In genomic region chr12:112665881-112666544, GRCm38 (mm10) we compare ENCODE assay signal across 9 mouse cellular contexts. TPM values are rescaled to one million over a fixed set of nuclear protein-coding genes. Genes with fewer than 3 reads are reported as not detected.
A peak's percentile ranks its signal among the peaks of the same experiment; 100 is the strongest.
DNase-seq lines count a peak whose midpoint lies in the region; ATAC-seq lines count a peak whose summit lies in the region.
"Had no signal": no experiment of that assay in that cellular context is flagged by ENCODE, and none has a peak within 500 bp of the region (broad histone marks: within the 10 kb centered on the region; RNA-seq: fewer than 3 reads in every experiment).

No protein-coding gene starts in this region.

- intact Hi-C loops in heart, postnatal 14 days (cut with DNase I) = no loop called here
- intact Hi-C loops in left cerebral cortex, postnatal 10 days (cut with DNase I) = no loop called here

- H3K9me3 ChIP-seq in heart, embryonic 11.5 days (replicated peaks; ENCODE audit: control insufficient read depth, low read length) = no peaks in the 10 kb centered on the region
- H3K9me3 ChIP-seq in embryonic facial prominence, embryonic 12.5 days = no peaks in the 10 kb centered on the region
- H3K9me3 ChIP-seq in heart, embryonic 15.5 days (replicated peaks) = no peaks in the 10 kb centered on the region
- H3K9me3 ChIP-seq in midbrain, embryonic 12.5 days = no peaks in the 10 kb centered on the region

- H3K36me3 ChIP-seq in heart, embryonic 11.5 days (ENCODE audit: control insufficient read depth, insufficient read depth, low read length) = peaks cover 34% of the 10 kb centered on the region
- peaks cover 94% of the 10 kb centered on the region for H3K36me3 ChIP-seq in embryonic facial prominence, embryonic 12.5 days
- H3K36me3 ChIP-seq in heart, embryonic 15.5 days = peaks cover 48% of the 10 kb centered on the region
- H3K36me3 ChIP-seq in midbrain, embryonic 12.5 days = peaks cover 87% of the 10 kb centered on the region

- no peak overlapping the region for H3K4me2 ChIP-seq in heart, embryonic 11.5 days
- no peak overlapping the region for H3K4me2 ChIP-seq in embryonic facial prominence, embryonic 12.5 days (replicated peaks)
- H3K4me2 ChIP-seq in heart, embryonic 15.5 days = peak overlapping the region; percentile 42
- H3K4me2 ChIP-seq in midbrain, embryonic 12.5 days (replicated peaks) = no peak overlapping the region

- peaks cover 88% of the 10 kb centered on the region for H3K4me1 ChIP-seq in heart, embryonic 11.5 days (ENCODE audit: control insufficient read depth, insufficient read depth, low read length)
- peaks cover 54% of the 10 kb centered on the region for H3K4me1 ChIP-seq in embryonic facial prominence, embryonic 12.5 days
- H3K4me1 ChIP-seq in heart, embryonic 15.5 days (replicated peaks) = peaks cover 100% of the 10 kb centered on the region
- peaks cover 81% of the 10 kb centered on the region for H3K4me1 ChIP-seq in midbrain, embryonic 12.5 days

- H3K27me3 ChIP-seq in heart, embryonic 11.5 days (ENCODE audit: control insufficient read depth, insufficient read depth, low read length) = no peaks in the 10 kb centered on the region
- no peaks in the 10 kb centered on the region for H3K27me3 ChIP-seq in embryonic facial prominence, embryonic 12.5 days
- H3K27me3 ChIP-seq in heart, embryonic 15.5 days = no peaks in the 10 kb centered on the region
- no peaks in the 10 kb centered on the region for H3K27me3 ChIP-seq in midbrain, embryonic 12.5 days

- H3K27ac ChIP-seq in heart, embryonic 11.5 days (ENCODE audit: low read depth, low read length) = peak overlapping the region; percentile 60
- 0 out of 2 replicates have a peak overlapping the region, but pooled peaks have one; percentile 1 for H3K27ac ChIP-seq in embryonic facial prominence, embryonic 12.5 days
- peak overlapping the region; percentile 80 for H3K27ac ChIP-seq in heart, embryonic 15.5 days
- H3K27ac ChIP-seq in midbrain, embryonic 12.5 days (replicated peaks) = peak overlapping the region; percentile 96
- H3K27ac ChIP-seq: liver, embryonic 14.5 days had no signal

- H3K4me3 ChIP-seq in heart, embryonic 11.5 days (ENCODE audit: low read depth, low read length) = no peak overlapping the region
- H3K4me3 ChIP-seq in embryonic facial prominence, embryonic 12.5 days = no peak overlapping the region
- peak overlapping the region; percentile 2; the same call in 1 of the 2 replicates for H3K4me3 ChIP-seq in heart, embryonic 15.5 days
- H3K4me3 ChIP-seq in midbrain, embryonic 12.5 days = no peak overlapping the region; the same call in 1 of the 2 replicates

- H3K9ac ChIP-seq in heart, embryonic 11.5 days (ENCODE audit: low read depth, low read length) = peak overlapping the region; percentile 53
- H3K9ac ChIP-seq in embryonic facial prominence, embryonic 12.5 days = no peak overlapping the region
- H3K9ac ChIP-seq in heart, embryonic 15.5 days = peak overlapping the region; percentile 34; the same call in 1 of the 2 replicates
- no peak overlapping the region for H3K9ac ChIP-seq in midbrain, embryonic 12.5 days (replicated peaks)
- H3K9ac ChIP-seq: liver, embryonic 14.5 days had no signal

- 87% methylated on average over 9 of the region's 9 CpGs for WGBS in heart, embryonic 11.5 days (ENCODE audit: insufficient replicate concordance)
- WGBS in embryonic facial prominence, embryonic 12.5 days = 89% methylated on average over 9 of the region's 9 CpGs
- 68% methylated on average over 9 of the region's 9 CpGs for WGBS in heart, embryonic 15.5 days
- WGBS in midbrain, embryonic 12.5 days = 92% methylated on average over 9 of the region's 9 CpGs

- no peak for DNase-seq in heart, postnatal 14 days
- no peak for DNase-seq in T-cell, adult 2 months (ENCODE audit: low spot score)
- DNase-seq in left cerebral cortex, postnatal 10 days (ENCODE audit: extremely low spot score in 1 of 2, low spot score in 2 of 2) = no peak
- no peak for DNase-seq in adrenal gland, adult 8-10 months

- no peak for ATAC-seq in heart, embryonic 11.5 days (replicated peaks; ENCODE audit: insufficient number of reproducible peaks, low FRiP score, low TSS enrichment)
- no peak for ATAC-seq in embryonic facial prominence, embryonic 12.5 days (ENCODE audit: insufficient number of reproducible peaks, insufficient read depth, low FRiP score, low TSS enrichment)
- no peak for ATAC-seq in heart, embryonic 15.5 days (replicated peaks; ENCODE audit: insufficient number of reproducible peaks, insufficient read depth, low FRiP score, low read depth)
- no peak for ATAC-seq in midbrain, embryonic 12.5 days (ENCODE audit: low FRiP score, low read depth)

RNA-seq across cellular contexts. Expression of gene Akt1, which starts 8.7 kb away (rescaled TPM):
- 94.2 and 108 TPM in 2 replicates for polyA plus RNA-seq in heart, embryonic 11.5 days (2014; fragmentation: Nextera tagmentation; extraction: Ambion mirVana)
- 100 to 1,000 TPM; 217 to 237 TPM for total RNA-seq in heart, postnatal 14 days (2021)
- 98.8 and 153 TPM in 2 replicates for polyA plus RNA-seq in embryonic facial prominence, embryonic 12.5 days (2016; fragmentation: Nextera tagmentation; extraction: Ambion mirVana)
- 139 and 169 TPM in 2 replicates for polyA plus RNA-seq in heart, embryonic 15.5 days (2015; fragmentation: Nextera tagmentation; extraction: Ambion mirVana)
- 74.7 and 80.0 TPM in 2 replicates for polyA plus RNA-seq in midbrain, embryonic 12.5 days (2016; fragmentation: Nextera tagmentation; extraction: Ambion mirVana)
- 100 to 1,000 TPM; 166 to 169 TPM for total RNA-seq in left cerebral cortex, postnatal 10 days (2021)
- 100 to 1,000 TPM; 275 to 460 (median 313) TPM for total RNA-seq in adrenal gland, adult 8-10 months (2022)

RNA-seq across cellular contexts. Expression of gene Zbtb42, which starts 12.6 kb away (rescaled TPM):
- polyA plus RNA-seq in heart, embryonic 11.5 days (2014; fragmentation: Nextera tagmentation; extraction: Ambion mirVana) = 2.8 and 4.2 TPM in 2 replicates
- total RNA-seq in heart, postnatal 14 days (2021) = 1 to 10 TPM; 5.8 to 7.2 TPM
- 2.1 and 2.5 TPM in 2 replicates for polyA plus RNA-seq in embryonic facial prominence, embryonic 12.5 days (2016; fragmentation: Nextera tagmentation; extraction: Ambion mirVana)
- 4.8 and 7.6 TPM in 2 replicates for polyA plus RNA-seq in heart, embryonic 15.5 days (2015; fragmentation: Nextera tagmentation; extraction: Ambion mirVana)
- polyA plus RNA-seq in midbrain, embryonic 12.5 days (2016; fragmentation: Nextera tagmentation; extraction: Ambion mirVana) = 5.2 and 7.3 TPM in 2 replicates
- total RNA-seq in left cerebral cortex, postnatal 10 days (2021) = under 1 TPM; 0.28 to 0.34 TPM
- total RNA-seq in adrenal gland, adult 8-10 months (2022) = 10 to 100 TPM in 3 of 4 experiments, 1 to 10 TPM in 1; 8.7 to 20.1 (median 15.9) TPM

RNA-seq across cellular contexts. Expression of gene Siva1, which starts 21.5 kb away (rescaled TPM):
- polyA plus RNA-seq in heart, embryonic 11.5 days (2014; fragmentation: Nextera tagmentation; extraction: Ambion mirVana) = 141 and 156 TPM in 2 replicates
- total RNA-seq in heart, postnatal 14 days (2021) = 10 to 100 TPM; 25.4 to 30.9 TPM
- polyA plus RNA-seq in embryonic facial prominence, embryonic 12.5 days (2016; fragmentation: Nextera tagmentation; extraction: Ambion mirVana) = 205 and 218 TPM in 2 replicates
- 95.4 and 142 TPM in 2 replicates for polyA plus RNA-seq in heart, embryonic 15.5 days (2015; fragmentation: Nextera tagmentation; extraction: Ambion mirVana)
- polyA plus RNA-seq in midbrain, embryonic 12.5 days (2016; fragmentation: Nextera tagmentation; extraction: Ambion mirVana) = 133 and 150 TPM in 2 replicates
- 10 to 100 TPM; 14.3 to 15.5 TPM for total RNA-seq in left cerebral cortex, postnatal 10 days (2021)
- total RNA-seq in adrenal gland, adult 8-10 months (2022) = 10 to 100 TPM; 37.0 to 73.9 (median 51.5) TPM

RNA-seq across cellular contexts. Expression of gene Adssl1, which starts 46.2 kb away (rescaled TPM):
- 73.3 and 75.2 TPM in 2 replicates for polyA plus RNA-seq in heart, embryonic 11.5 days (2014; fragmentation: Nextera tagmentation; extraction: Ambion mirVana)
- 100 to 1,000 TPM; 119 to 129 TPM for total RNA-seq in heart, postnatal 14 days (2021)
- polyA plus RNA-seq in embryonic facial prominence, embryonic 12.5 days (2016; fragmentation: Nextera tagmentation; extraction: Ambion mirVana) = 5.0 and 6.6 TPM in 2 replicates
- polyA plus RNA-seq in heart, embryonic 15.5 days (2015; fragmentation: Nextera tagmentation; extraction: Ambion mirVana) = 85.8 and 93.7 TPM in 2 replicates
- 1.5 and 1.9 TPM in 2 replicates for polyA plus RNA-seq in midbrain, embryonic 12.5 days (2016; fragmentation: Nextera tagmentation; extraction: Ambion mirVana)
- total RNA-seq in left cerebral cortex, postnatal 10 days (2021) = 1 to 10 TPM; 2.8 to 3.9 TPM
- 10 to 100 TPM; 15.2 to 53.1 (median 30.7) TPM for total RNA-seq in adrenal gland, adult 8-10 months (2022)

RNA-seq across cellular contexts. Expression of gene Cep170b, which starts 54.2 kb away (rescaled TPM):
- polyA plus RNA-seq in heart, embryonic 11.5 days (2014; fragmentation: Nextera tagmentation; extraction: Ambion mirVana) = 2.6 and 3.1 TPM in 2 replicates
- 1 to 10 TPM; 8.6 to 9.9 TPM for total RNA-seq in heart, postnatal 14 days (2021)
- polyA plus RNA-seq in embryonic facial prominence, embryonic 12.5 days (2016; fragmentation: Nextera tagmentation; extraction: Ambion mirVana) = 17.0 and 19.2 TPM in 2 replicates
- 4.8 and 7.9 TPM in 2 replicates for polyA plus RNA-seq in heart, embryonic 15.5 days (2015; fragmentation: Nextera tagmentation; extraction: Ambion mirVana)
- 15.0 and 16.8 TPM in 2 replicates for polyA plus RNA-seq in midbrain, embryonic 12.5 days (2016; fragmentation: Nextera tagmentation; extraction: Ambion mirVana)
- 100 to 1,000 TPM; 222 to 234 TPM for total RNA-seq in left cerebral cortex, postnatal 10 days (2021)
- total RNA-seq in adrenal gland, adult 8-10 months (2022) = 10 to 100 TPM; 43.6 to 74.0 (median 59.1) TPM

Comparison
In these comparisons a context has a peak if more than half of its experiments do, and no peak if none do; other contexts are left out.
1. H3K27ac ChIP-seq: peak in every context shown above with its lines; median percentile 96 in midbrain, embryonic 12.5 days; 80 in heart, embryonic 15.5 days; 60 in heart, embryonic 11.5 days; 1 in embryonic facial prominence, embryonic 12.5 days.
2. H3K9ac ChIP-seq: peak in heart, embryonic 11.5 days (single experiment) and heart, embryonic 15.5 days (single experiment); none in embryonic facial prominence, embryonic 12.5 days (single experiment) and midbrain, embryonic 12.5 days (single experiment).